Mouse (Mus musculus) midbrain, postnatal 0 days (tissue): ENCODE measurements around the gene Mrpl51. TPM values are rescaled to one million over a fixed set of nuclear protein-coding genes. Genes with fewer than 3 reads are reported as not detected.

Source experiments
- ATAC-seq: fragments of 200-750 bp; cut with Nextera tagmentation; 2 replicates; pipeline ENCODE4 v1.8.0; 2017; ENCODE audit warnings: moderate number of reproducible peaks, mild to moderate bottlenecking, moderate TSS enrichment, moderate library complexity; ENCODE audit not compliant: low FRiP score
- DNase-seq: peaks from one replicate; pipeline ENCODE4 v3.0.0-alpha.2; 2015; ENCODE audit warnings: low spot score
- H3K27ac ChIP-seq: fragments of 300-500 bp; sonication (generic); 2 replicates; pipeline ENCODE4 v1.5.1; 2014; ENCODE audit warnings: low read depth, mild to moderate bottlenecking, low read length, mixed read lengths
- H3K27me3 ChIP-seq: fragments of 300-500 bp; sonication (generic); 2 replicates; pipeline ENCODE4 v1.6.1; 2014; ENCODE audit warnings: low read length, control low read depth, mixed read lengths; ENCODE audit not compliant: insufficient read depth
- H3K36me3 ChIP-seq: fragments of 300-500 bp; sonication (generic); 2 replicates; pipeline ENCODE4 v1.6.1; 2014; ENCODE audit warnings: low read length, control low read depth, mixed read lengths; ENCODE audit not compliant: insufficient read depth
- H3K4me1 ChIP-seq: fragments of 300-500 bp; sonication (generic); 2 replicates; pipeline ENCODE4 v1.6.1; 2014; ENCODE audit warnings: mild to moderate bottlenecking, control low read depth, antibody characterized with exemption, low read length, mixed read lengths; ENCODE audit not compliant: insufficient read depth
- H3K4me2 ChIP-seq: fragments of 300-500 bp; sonication (generic); 2 replicates; pipeline ENCODE4 v1.6.1; 2014; ENCODE audit warnings: low read depth, mild to moderate bottlenecking, low read length, mixed read lengths; ENCODE audit not compliant: poor library complexity, severe bottlenecking
- H3K4me3 ChIP-seq: fragments of 300-500 bp; sonication (generic); 2 replicates; pipeline ENCODE4 v1.5.1; 2014; ENCODE audit warnings: low read depth, mild to moderate bottlenecking, low read length, moderate library complexity
- H3K9ac ChIP-seq: fragments of 300-500 bp; sonication (generic); replicated peaks from 2 replicates; pipeline ENCODE4 v1.6.1; 2014; ENCODE audit warnings: mild to moderate bottlenecking, low read length, moderate library complexity, mixed read lengths; ENCODE audit not compliant: poor library complexity, severe bottlenecking
- H3K9me3 ChIP-seq: fragments of 300-500 bp; sonication (generic); 2 replicates; pipeline ENCODE4 v1.6.1; 2016; ENCODE audit warnings: low read length, control low read depth
- CTCF ChIP-seq: IDR thresholded peaks from 2 replicates; pipeline ENCODE4 v1.5.1; 2016; ENCODE audit warnings: antibody characterized with exemption, mild to moderate bottlenecking
- WGBS: fragments of 180-500 bp; shearing (Covaris S2); extraction: QIAGEN DNeasy Blood & Tissue Kit; methylation state at CpG from one replicate; pipeline ENCODE4 v1.1.7; 2014; 5-methylcytosine and 5-hydroxymethylcytosine counted together
- microRNA-seq: library from miRNA; unstranded; fragments of <30 nt; microRNA quantifications from one replicate; pipeline ENCODE4, GENCODE M21; 2016; ENCODE audit warnings: borderline number of aligned reads
- polyA plus RNA-seq: library from polyadenylated mRNA; unstranded; fragments of >200 nt; fragmentation: Nextera tagmentation; extraction: Ambion mirVana; gene quantifications from 2 replicates; pipeline ENCODE4 v1.2.1, GENCODE M21; 2015
- total RNA-seq: library from RNA; depleted of rRNA; stranded (reverse); fragments of >200 nt; gene quantifications from 2 replicates; pipeline ENCODE4 v1.2.3, GENCODE M21; 2014; rRNA removed

Mrpl51 gene
- total and polyA plus RNA-seq, 2 experiments from 2014 or later: 48.2 to 136 TPM

- WGBS: 50% methylated on average over 1 of the region's 1 CpGs
- Histone ChIP-seq H3K4me2 (no peak overlapping the region), H3K4me1 (no peaks in the 10 kb centered on the region), H3K9ac (no peak overlapping the region), H3K36me3 (no peaks in the 10 kb centered on the region), H3K9me3 (no peaks in the 10 kb centered on the region), H3K4me3 (no peak overlapping the region), H3K27ac (no peak overlapping the region), H3K27me3 (no peaks in the 10 kb centered on the region)
- no peak for ATAC-seq
- DNase-seq: no peak
- TF ChIP-seq CTCF: no peak
Measured at GRCm38 (mm10) chr6:125244551-125244950, 53.0 kb downstream of the Mrpl51 start.

Small RNA genes within 50 kb of the gene (microRNA-seq; reads per million reads assigned to microRNA genes)
- gene Mir3098 (not detected), gene Mir8113 (not detected)

Other genes with a start within 250 kb of the Mrpl51 start
- gene Cops7a, start 226.3 kb upstream of the Mrpl51 start, total RNA-seq: 108 and 131 TPM in 2 replicates
- 92.3 and 97.1 TPM in 2 replicates for gene Cops7a, start 226.3 kb upstream of the Mrpl51 start, polyA plus RNA-seq
- gene Pianp, start 195.1 kb upstream of the Mrpl51 start, total RNA-seq: 31.8 and 36.1 TPM in 2 replicates
- gene Pianp, start 195.1 kb upstream of the Mrpl51 start, polyA plus RNA-seq: 97.0 and 97.5 TPM in 2 replicates
- 33.2 and 38.6 TPM in 2 replicates for gene Zfp384, start 182.7 kb upstream of the Mrpl51 start, total RNA-seq
- 9.0 and 9.7 TPM in 2 replicates for gene Zfp384, start 182.7 kb upstream of the Mrpl51 start, polyA plus RNA-seq
- 60.4 and 69.8 TPM in 2 replicates for gene Ing4, start 152.0 kb upstream of the Mrpl51 start, total RNA-seq
- gene Ing4, start 152.0 kb upstream of the Mrpl51 start, polyA plus RNA-seq: 97.8 and 104 TPM in 2 replicates
- gene Acrbp, start 142.1 kb upstream of the Mrpl51 start, total RNA-seq: 6.9 and 12.6 TPM in 2 replicates
- 7.2 and 7.8 TPM in 2 replicates for gene Acrbp, start 142.1 kb upstream of the Mrpl51 start, polyA plus RNA-seq
- gene Lpar5, start 123.9 kb upstream of the Mrpl51 start, total RNA-seq: 0.90 and 1.7 TPM in 2 replicates
- 0.52 and 0.71 TPM in 2 replicates for gene Lpar5, start 123.9 kb upstream of the Mrpl51 start, polyA plus RNA-seq
- 117 and 133 TPM in 2 replicates for gene Chd4, start 95.8 kb upstream of the Mrpl51 start, total RNA-seq
- gene Chd4, start 95.8 kb upstream of the Mrpl51 start, polyA plus RNA-seq: 72.9 and 89.1 TPM in 2 replicates
- gene Nop2, start 59.9 kb upstream of the Mrpl51 start, total RNA-seq: 34.5 and 45.8 TPM in 2 replicates
- 41.4 and 42.6 TPM in 2 replicates for gene Nop2, start 59.9 kb upstream of the Mrpl51 start, polyA plus RNA-seq
- gene Iffo1, start 46.6 kb upstream of the Mrpl51 start, total RNA-seq: 33.3 and 33.9 TPM in 2 replicates
- 19.0 and 20.4 TPM in 2 replicates for gene Iffo1, start 46.6 kb upstream of the Mrpl51 start, polyA plus RNA-seq
- 2,678 and 3,049 TPM in 2 replicates for gene Gapdh, start 25.3 kb upstream of the Mrpl51 start, total RNA-seq
- 1,705 and 1,726 TPM in 2 replicates for gene Gapdh, start 25.3 kb upstream of the Mrpl51 start, polyA plus RNA-seq
- 29.8 and 33.7 TPM in 2 replicates for gene Ncapd2, start 100 bp upstream of the Mrpl51 start, total RNA-seq
- gene Ncapd2, start 100 bp upstream of the Mrpl51 start, polyA plus RNA-seq: 18.4 and 21.0 TPM in 2 replicates
- 42.7 and 47.6 TPM in 2 replicates for gene Vamp1, start 23.8 kb downstream of the Mrpl51 start, total RNA-seq
- gene Vamp1, start 23.8 kb downstream of the Mrpl51 start, polyA plus RNA-seq: 40.5 and 46.0 TPM in 2 replicates
- 4.7 and 6.2 TPM in 2 replicates for gene Tapbpl, start 40.1 kb downstream of the Mrpl51 start, total RNA-seq
- 9.0 and 9.7 TPM in 2 replicates for gene Tapbpl, start 40.1 kb downstream of the Mrpl51 start, polyA plus RNA-seq
- gene Cd27, start 45.2 kb downstream of the Mrpl51 start, total RNA-seq: not detected in 2 replicates
- 0.70 TPM in 1 of 2 replicates, not detected in the other for gene Cd27, start 45.2 kb downstream of the Mrpl51 start, polyA plus RNA-seq
- gene Tuba3a, start 94.2 kb downstream of the Mrpl51 start, total RNA-seq: not detected in 2 replicates
- not detected in 2 replicates for gene Tuba3a, start 94.2 kb downstream of the Mrpl51 start, polyA plus RNA-seq
- 24.4 TPM in 2 replicates for gene Ltbr, start 122.1 kb downstream of the Mrpl51 start, total RNA-seq
- gene Ltbr, start 122.1 kb downstream of the Mrpl51 start, polyA plus RNA-seq: 14.5 and 15.7 TPM in 2 replicates
- gene Scnn1a, start 128.9 kb downstream of the Mrpl51 start, total RNA-seq: 1.5 and 1.8 TPM in 2 replicates
- 1.8 TPM in 2 replicates for gene Scnn1a, start 128.9 kb downstream of the Mrpl51 start, polyA plus RNA-seq
- 9.2 and 15.9 TPM in 2 replicates for gene Tnfrsf1a, start 157.6 kb downstream of the Mrpl51 start, total RNA-seq
- 10.4 and 12.9 TPM in 2 replicates for gene Tnfrsf1a, start 157.6 kb downstream of the Mrpl51 start, polyA plus RNA-seq
- gene Plekhg6, start 189.0 kb downstream of the Mrpl51 start, total RNA-seq: 0.22 and 0.24 TPM in 2 replicates
- 0.35 and 0.54 TPM in 2 replicates for gene Plekhg6, start 189.0 kb downstream of the Mrpl51 start, polyA plus RNA-seq